Mouse (Mus musculus): ENCODE results near the gene Cab39l.

- TF ChIP-seq POLR2A (IDR thresholded peaks at IDR 0.05; ENCODE audit: control insufficient read depth, extremely low read depth, insufficient read depth, low read length, poor library complexity) (no peak), CTCF (IDR thresholded peaks at IDR 0.05; ENCODE audit: borderline replicate concordance, control insufficient read depth, extremely low read depth, insufficient read depth, low read length, poor library complexity) (no peak)
These were observed 193.2 kb downstream of the Cab39l start for GRCm38 (mm10) chr14:59633988-59634387.

Data from thymus, adult 2 months (tissue).